Mouse (Mus musculus): ENCODE results near the gene Immp1l.

GRCm38 (mm10) chr2:105987131-105987530 is 82.7 kb downstream of the Immp1l start:
- TF ChIP-seq ZNF384 (IDR thresholded peaks at IDR 0.05; ENCODE audit: low read depth, low read length) (no peak), ZC3H11A (IDR thresholded peaks at IDR 0.05; ENCODE audit: borderline replicate concordance, low read depth, low read length) (no peak), CHD2 (IDR thresholded peaks at IDR 0.05; ENCODE audit: low read depth, low read length) (no peak)

Data from ES-E14 (cell line).